Mouse (Mus musculus): ENCODE data around the gene Col4a3.

DNA sequence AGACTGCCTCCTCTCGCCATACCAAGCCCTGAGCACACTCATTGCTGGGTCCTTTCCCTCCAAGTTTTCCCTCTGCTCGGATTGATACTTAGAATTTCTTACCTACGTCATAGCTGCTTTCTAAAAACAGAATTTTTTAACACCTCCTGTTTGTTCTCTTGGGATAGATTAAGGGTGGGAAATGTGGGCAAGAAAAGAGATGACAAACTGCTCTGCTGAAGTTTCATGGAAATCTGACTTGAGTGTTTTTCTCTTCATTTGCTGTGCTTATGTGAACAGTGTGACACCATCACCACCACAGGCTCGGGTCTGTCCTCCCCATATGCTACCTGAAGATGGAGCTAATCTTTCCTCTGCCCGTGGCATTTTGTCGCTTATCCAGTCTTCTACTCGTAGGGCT is 154.8 kb downstream of the Col4a3 start:
- no peak for TF ChIP-seq CTCF (IDR thresholded peaks at IDR 0.05; ENCODE audit: low read depth, low read length)
- no peak for TF ChIP-seq POLR2A (IDR thresholded peaks at IDR 0.05; ENCODE audit: extremely low read depth, insufficient read depth, low read length)
